Mouse (Mus musculus) heart, embryonic 11.5 days (tissue): ENCODE measurements around the gene Gpr153. TPM values are rescaled to one million over a fixed set of nuclear protein-coding genes. Genes with fewer than 3 reads are reported as not detected.

Experiments used
- ATAC-seq: fragments of 200-750 bp; cut with Nextera tagmentation; replicated peaks from 2 replicates; pipeline ENCODE4 v1.8.0; 2017; ENCODE audit warnings: moderate library complexity; ENCODE audit not compliant: insufficient number of reproducible peaks, low FRiP score, low TSS enrichment
- H3K27ac ChIP-seq: fragments of 300-500 bp; sonication (generic); 2 replicates; pipeline ENCODE4 v1.5.1; 2014; ENCODE audit warnings: mild to moderate bottlenecking, low read depth, low read length
- H3K27me3 ChIP-seq: fragments of 300-500 bp; sonication (generic); 2 replicates; pipeline ENCODE4 v1.6.1; 2014; ENCODE audit warnings: mild to moderate bottlenecking, low read length, mixed read lengths; ENCODE audit not compliant: control insufficient read depth, insufficient read depth
- H3K36me3 ChIP-seq: fragments of 300-500 bp; sonication (generic); 2 replicates; pipeline ENCODE4 v1.6.1; 2014; ENCODE audit warnings: mild to moderate bottlenecking, low read length, moderate library complexity, mixed read lengths; ENCODE audit not compliant: control insufficient read depth, insufficient read depth
- H3K4me1 ChIP-seq: fragments of 300-500 bp; sonication (generic); 2 replicates; pipeline ENCODE4 v1.6.1; 2014; ENCODE audit warnings: low read length; ENCODE audit not compliant: control insufficient read depth, insufficient read depth
- H3K4me2 ChIP-seq: fragments of 300-500 bp; sonication (generic); 2 replicates; pipeline ENCODE4 v1.6.1; 2014; ENCODE audit warnings: mild to moderate bottlenecking, moderate library complexity
- H3K4me3 ChIP-seq: fragments of 300-500 bp; sonication (generic); 2 replicates; pipeline ENCODE4 v1.5.1; 2014; ENCODE audit warnings: low read depth, low read length
- H3K9ac ChIP-seq: fragments of 300-500 bp; sonication (generic); 2 replicates; pipeline ENCODE4 v1.6.1; 2014; ENCODE audit warnings: mild to moderate bottlenecking, low read depth, low read length, moderate library complexity
- H3K9me3 ChIP-seq: fragments of 300-500 bp; sonication (generic); replicated peaks from 2 replicates; pipeline ENCODE4 v1.6.1; 2016; ENCODE audit warnings: low read length; ENCODE audit not compliant: control insufficient read depth
- WGBS: fragments of 180-500 bp; shearing (Covaris S2); extraction: QIAGEN DNeasy Blood & Tissue Kit; methylation state at CpG from one replicate; pipeline ENCODE4 v1.1.7; 2014; ENCODE audit not compliant: insufficient replicate concordance; 5-methylcytosine and 5-hydroxymethylcytosine counted together
- polyA plus RNA-seq: library from polyadenylated mRNA; unstranded; fragments of >200 nt; fragmentation: Nextera tagmentation; extraction: Ambion mirVana; gene quantifications from 2 replicates; pipeline ENCODE4 v1.2.1, GENCODE M21; 2014

The Gpr153 gene
- polyA plus RNA-seq, 1 experiment from 2014 or later: 7.8 TPM

- Histone ChIP-seq H3K27ac (no peak overlapping the region), H3K9ac (no peak overlapping the region), H3K4me1 (peaks cover 24% of the 10 kb centered on the region), H3K36me3 (no peaks in the 10 kb centered on the region), H3K4me3 (no peak overlapping the region), H3K27me3 (peaks cover 49% of the 10 kb centered on the region), H3K4me2 (no peak overlapping the region), H3K9me3 (no peaks in the 10 kb centered on the region)
- no peak for ATAC-seq
- 71% methylated on average over 2 of the region's 2 CpGs for WGBS
Observed at GRCm38 (mm10) chr4:152277916-152278315, 3.9 kb downstream of the Gpr153 start.

DNA sequence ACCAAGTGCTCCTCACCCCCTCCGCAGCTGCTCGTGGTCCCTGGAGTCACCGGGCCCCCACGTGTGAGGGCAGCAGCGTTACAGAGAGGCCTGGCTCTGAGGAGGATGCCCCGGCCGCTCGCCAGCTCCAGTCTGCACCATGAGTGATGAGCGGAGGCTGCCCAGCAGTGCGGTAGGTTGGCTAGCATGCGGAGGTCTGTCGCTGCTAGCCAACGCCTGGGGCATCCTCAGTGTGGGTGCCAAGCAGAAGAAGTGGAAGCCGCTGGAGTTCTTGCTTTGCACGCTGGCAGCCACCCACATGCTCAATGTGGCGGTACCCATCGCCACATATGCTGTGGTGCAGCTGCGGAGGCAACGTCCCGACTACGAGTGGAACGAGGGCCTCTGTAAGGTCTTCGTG is 5.0 kb downstream of the Gpr153 start:
- no peaks in the 10 kb centered on the region for H3K36me3 ChIP-seq
- no peak for ATAC-seq
- no peak overlapping the region for H3K4me2 ChIP-seq
- peaks cover 19% of the 10 kb centered on the region for H3K4me1 ChIP-seq
- H3K27ac ChIP-seq: no peak overlapping the region
- no peak overlapping the region for H3K9ac ChIP-seq
- H3K9me3 ChIP-seq: no peaks in the 10 kb centered on the region
- H3K4me3 ChIP-seq: no peak overlapping the region
- WGBS: 85% methylated on average over 23 of the region's 23 CpGs
- peaks cover 60% of the 10 kb centered on the region for H3K27me3 ChIP-seq

- WGBS: 42% methylated on average over 15 of the region's 15 CpGs
- H3K27ac ChIP-seq: no peak overlapping the region
- no peaks in the 10 kb centered on the region for H3K9me3 ChIP-seq
- peaks cover 8% of the 10 kb centered on the region for H3K4me1 ChIP-seq
- H3K27me3 ChIP-seq: peaks cover 73% of the 10 kb centered on the region
- H3K4me3 ChIP-seq: no peak overlapping the region
- H3K36me3 ChIP-seq: no peaks in the 10 kb centered on the region
- H3K4me2 ChIP-seq: no peak overlapping the region
- ATAC-seq: no peak
- no peak overlapping the region for H3K9ac ChIP-seq
Observed at GRCm38 (mm10) chr4:152281601-152282000, 7.6 kb downstream of the Gpr153 start.

- Histone ChIP-seq H3K9me3 (no peaks in the 10 kb centered on the region), H3K36me3 (no peaks in the 10 kb centered on the region), H3K4me2 (peak overlapping the region; percentile 62), H3K4me1 (peaks cover 8% of the 10 kb centered on the region), H3K27me3 (peaks cover 82% of the 10 kb centered on the region), H3K27ac (no peak overlapping the region), H3K9ac (no peak overlapping the region), H3K4me3 (peak overlapping the region; percentile 26; the same call in 1 of the 2 replicates)
- 21% methylated on average over 32 of the region's 34 CpGs for WGBS
- no peak for ATAC-seq
Observed at GRCm38 (mm10) chr4:152282721-152283120, 8.7 kb downstream of the Gpr153 start.

- WGBS: 4% methylated on average over 70 of the region's 70 CpGs
- H3K4me2 ChIP-seq: peak overlapping the region; percentile 62
- H3K4me1 ChIP-seq: peaks cover 8% of the 10 kb centered on the region
- peak overlapping the region; percentile 26; the same call in 1 of the 2 replicates for H3K4me3 ChIP-seq
- H3K9ac ChIP-seq: no peak overlapping the region
- H3K27me3 ChIP-seq: peaks cover 89% of the 10 kb centered on the region
- H3K27ac ChIP-seq: no peak overlapping the region
- no peaks in the 10 kb centered on the region for H3K9me3 ChIP-seq
- no peaks in the 10 kb centered on the region for H3K36me3 ChIP-seq
- peak; percentile 55; the same call in 1 of the 2 replicates for ATAC-seq
Observed at GRCm38 (mm10) chr4:152283186-152283950, 9.3 kb downstream of the Gpr153 start.

GRCm38 (mm10) chr4:152285505-152285904 is 11.5 kb downstream of the Gpr153 start:
- Histone ChIP-seq H3K9ac (no peak overlapping the region), H3K36me3 (no peaks in the 10 kb centered on the region), H3K4me1 (peaks cover 11% of the 10 kb centered on the region), H3K4me2 (no peak overlapping the region), H3K4me3 (no peak overlapping the region), H3K27me3 (peaks cover 91% of the 10 kb centered on the region), H3K27ac (no peak overlapping the region), H3K9me3 (no peaks in the 10 kb centered on the region)
- ATAC-seq: no peak
- 0% methylated on average over 10 of the region's 10 CpGs for WGBS

- Histone ChIP-seq H3K4me3 (no peak overlapping the region), H3K4me1 (peaks cover 11% of the 10 kb centered on the region), H3K4me2 (no peak overlapping the region), H3K36me3 (no peaks in the 10 kb centered on the region), H3K9me3 (no peaks in the 10 kb centered on the region), H3K27ac (no peak overlapping the region), H3K27me3 (peaks cover 91% of the 10 kb centered on the region), H3K9ac (no peak overlapping the region)
- no peak; the same call in 1 of the 2 replicates for ATAC-seq
- WGBS: 4% methylated on average over 32 of the region's 32 CpGs
Observed at GRCm38 (mm10) chr4:152286183-152286582, 12.2 kb downstream of the Gpr153 start.

- peaks cover 91% of the 10 kb centered on the region for H3K27me3 ChIP-seq
- no peak overlapping the region for H3K4me3 ChIP-seq
- H3K4me2 ChIP-seq: no peak overlapping the region
- H3K4me1 ChIP-seq: peaks cover 11% of the 10 kb centered on the region
- no peak overlapping the region for H3K27ac ChIP-seq
- no peak overlapping the region for H3K9ac ChIP-seq
- 6% methylated on average over 26 of the region's 26 CpGs for WGBS
- H3K36me3 ChIP-seq: no peaks in the 10 kb centered on the region
- no peak for ATAC-seq
- no peaks in the 10 kb centered on the region for H3K9me3 ChIP-seq
Observed at GRCm38 (mm10) chr4:152286887-152287286, 12.9 kb downstream of the Gpr153 start.
